Mouse (Mus musculus) kidney, adult 2 months (tissue): Measurements from ENCODE around the gene Npm3.

Experiments
- CTCF ChIP-seq: fragments of 200-500 bp; conservative IDR thresholded peaks from 2 replicates; pipeline ENCODE4 v1.5.1; 2011; ENCODE audit warnings: low read depth, mild to moderate bottlenecking, control low read depth, low read length, moderate library complexity, mixed read lengths; ENCODE audit not compliant: insufficient read depth, insufficient read length
- POLR2A ChIP-seq: fragments of 200-500 bp; IDR thresholded peaks from one replicate; pipeline ENCODE4 v1.6.1; 2011; ENCODE audit warnings: low read depth, low read length, control low read depth

DNA sequence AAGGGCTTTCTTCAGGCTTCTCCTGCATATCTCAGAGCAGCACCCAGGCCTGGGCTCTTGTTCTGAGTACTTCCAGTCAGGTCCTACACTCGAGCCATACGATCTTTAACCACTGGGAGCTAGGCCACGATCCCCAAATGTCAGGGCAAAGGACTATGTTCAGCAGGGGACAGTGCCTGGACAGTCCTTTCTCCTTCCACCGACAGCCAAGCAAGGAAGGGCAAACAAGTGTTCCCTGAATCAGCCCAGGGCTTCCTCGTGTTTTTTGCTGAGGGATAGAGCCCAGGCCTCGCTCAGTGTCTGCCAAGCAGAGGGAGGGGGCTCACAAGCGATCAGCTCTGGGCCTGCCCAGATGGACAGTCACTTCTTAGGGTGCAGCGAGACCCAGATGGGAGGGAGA, 19.3 kb downstream of the Npm3 start:
- TF ChIP-seq CTCF, result no peak
- TF ChIP-seq POLR2A, result no peak
